Mouse (Mus musculus): Measurements from ENCODE around the gene Irf9. TPM values are rescaled to one million over a fixed set of nuclear protein-coding genes. Genes with fewer than 3 reads are reported as not detected.
A peak's percentile ranks its signal among the peaks of the same experiment; 100 is the strongest.

Irf9 gene
- total and polyA plus RNA-seq, 3 experiments, result 8.5 to 14.8 TPM; not detected in 1

- Histone ChIP-seq H3K9me3 (replicated peaks; ENCODE audit: insufficient read depth, low read length) (no peaks in the 10 kb centered on the region), H3K27ac (ENCODE audit: control insufficient read depth, low read depth, low read length) (peak within 1 kb of the TSS; percentile 72), H3K4me1 (ENCODE audit: control insufficient read depth in 1 of 2, insufficient read depth in 2 of 2, low read length in 2 of 2) (peaks cover 3 to 13% of the 10 kb centered on the region in 2 experiments; a peak in 3 of 4 replicates), H3K9ac (ENCODE audit: control insufficient read depth, low read depth, low read length, poor library complexity, severe bottlenecking) (peak within 1 kb of the TSS; percentile 93), H3K27me3 (ENCODE audit: control insufficient read depth in 1 of 2, insufficient read depth in 2 of 2, low read length in 2 of 2) (no peaks in the 10 kb centered on the region), H3K79me2 (ENCODE audit: control insufficient read depth, insufficient read depth, low read length, poor library complexity) (peaks cover 4% of the 10 kb centered on the region), H3K4me3 (ENCODE audit: control insufficient read depth in 1 of 2, insufficient read depth in 1 of 2, low read depth in 2 of 2, low read length in 2 of 2) (peak within 1 kb of the TSS; percentile 88 to 93), H3K36me3 (ENCODE audit: control insufficient read depth in 1 of 2, insufficient read depth in 2 of 2, low read length in 2 of 2) (peaks cover 0 to 7% of the 10 kb centered on the region in 2 experiments; a peak in 2 of 4 replicates)
- DNase-seq (ENCODE audit: low read depth, low spot score), result peak; percentile 91
- TF ChIP-seq MXI1 (IDR thresholded peaks at IDR 0.05; ENCODE audit: low read depth, low read length) (peak; percentile 60), SIN3A (IDR thresholded peaks at IDR 0.05; ENCODE audit: low read length) (peak; percentile 53; the same call in 1 of the 2 replicates), ELF1 (IDR thresholded peaks at IDR 0.05; ENCODE audit: low read depth, low read length) (peak; percentile 70; the same call in 1 of the 2 replicates), MAFK (IDR thresholded peaks at IDR 0.05; ENCODE audit: borderline replicate concordance, low read depth, low read length) (no peak), TBP (IDR thresholded peaks at IDR 0.05; ENCODE audit: low read depth, low read length) (peak; percentile 64; the same call in 1 of the 2 replicates), RCOR1 (IDR thresholded peaks at IDR 0.05; ENCODE audit: low read depth, low read length) (no peak), GATA1 (IDR thresholded peaks at IDR 0.05; ENCODE audit: low read depth, low read length) (no peak), ETS1 (IDR thresholded peaks at IDR 0.05; ENCODE audit: low read depth, low read length) (0 out of 2 replicates have a peak, but pooled peaks have one; percentile 38), USF1 (IDR thresholded peaks at IDR 0.05; ENCODE audit: low read depth, low read length) (no peak), POLR2AphosphoS5 (IDR thresholded peaks at IDR 0.05; ENCODE audit: borderline replicate concordance, low read depth, low read length) (no peak), RAD21 (IDR thresholded peaks at IDR 0.05; ENCODE audit: low read depth, low read length) (no peak), POLR2A (IDR thresholded peaks at IDR 0.05; ENCODE audit: control insufficient read depth in 1 of 2, insufficient read depth in 1 of 2, low read depth in 1 of 2, low read length in 2 of 2, poor library complexity in 1 of 2) (peak; percentile 53 to 80), NELFE (IDR thresholded peaks at IDR 0.05; ENCODE audit: low read depth, low read length) (peak; percentile 73), E2F4 (IDR thresholded peaks at IDR 0.05; ENCODE audit: borderline replicate concordance, low read depth, low read length) (no peak), UBTF (IDR thresholded peaks at IDR 0.05; ENCODE audit: borderline replicate concordance, insufficient read depth, low read depth, low read length) (0 out of 2 replicates have a peak, but pooled peaks have one; percentile 22), NRF1 (IDR thresholded peaks at IDR 0.05; ENCODE audit: insufficient read depth, low read depth, low read length, poor library complexity, severe bottlenecking) (no peak), CHD1 (IDR thresholded peaks at IDR 0.05; ENCODE audit: low read depth, low read length) (no peak), MAX (IDR thresholded peaks at IDR 0.05; ENCODE audit: low read length) (no peak), ZMIZ1 (IDR thresholded peaks at IDR 0.05; ENCODE audit: low read depth, low read length) (peak; percentile 63; the same call in 1 of the 2 replicates), BHLHE40 (IDR thresholded peaks at IDR 0.05; ENCODE audit: borderline replicate concordance, low read depth, low read length) (no peak), TCF12 (IDR thresholded peaks at IDR 0.05; ENCODE audit: low read depth, low read length) (no peak; the same call in 1 of the 2 replicates), ZC3H11A (IDR thresholded peaks at IDR 0.05; ENCODE audit: low read depth, low read length) (no peak), EP300 (IDR thresholded peaks at IDR 0.05; ENCODE audit: low read depth in 1 of 2, low read length in 2 of 2) (no peak), CHD2 (IDR thresholded peaks at IDR 0.05; ENCODE audit: low read length) (no peak), MAZ (IDR thresholded peaks at IDR 0.05; ENCODE audit: low read depth, low read length) (peak; percentile 84; the same call in 1 of the 2 replicates), HCFC1 (IDR thresholded peaks at IDR 0.05; ENCODE audit: low read depth, low read length) (peak; percentile 75), MYB (IDR thresholded peaks at IDR 0.05; ENCODE audit: low read depth, low read length) (no peak), JUND (IDR thresholded peaks at IDR 0.05; ENCODE audit: low read depth, low read length) (no peak)
Measured at GRCm38 (mm10) chr14:55577871-55578667, 25.3 kb upstream of the Irf9 start, which contains the start of gene Psme1. Psme1 (plus strand) TSS chr14:55578123.

Measured in MEL (cell line).